Mouse (Mus musculus): ENCODE data around the gene Nprl2.
"Not testable (repeated sequence)": the region's sequence is repeated elsewhere in the genome, so short reads cannot be mapped to it uniquely, and the experiment has no call there.

Nprl2 gene

DNA sequence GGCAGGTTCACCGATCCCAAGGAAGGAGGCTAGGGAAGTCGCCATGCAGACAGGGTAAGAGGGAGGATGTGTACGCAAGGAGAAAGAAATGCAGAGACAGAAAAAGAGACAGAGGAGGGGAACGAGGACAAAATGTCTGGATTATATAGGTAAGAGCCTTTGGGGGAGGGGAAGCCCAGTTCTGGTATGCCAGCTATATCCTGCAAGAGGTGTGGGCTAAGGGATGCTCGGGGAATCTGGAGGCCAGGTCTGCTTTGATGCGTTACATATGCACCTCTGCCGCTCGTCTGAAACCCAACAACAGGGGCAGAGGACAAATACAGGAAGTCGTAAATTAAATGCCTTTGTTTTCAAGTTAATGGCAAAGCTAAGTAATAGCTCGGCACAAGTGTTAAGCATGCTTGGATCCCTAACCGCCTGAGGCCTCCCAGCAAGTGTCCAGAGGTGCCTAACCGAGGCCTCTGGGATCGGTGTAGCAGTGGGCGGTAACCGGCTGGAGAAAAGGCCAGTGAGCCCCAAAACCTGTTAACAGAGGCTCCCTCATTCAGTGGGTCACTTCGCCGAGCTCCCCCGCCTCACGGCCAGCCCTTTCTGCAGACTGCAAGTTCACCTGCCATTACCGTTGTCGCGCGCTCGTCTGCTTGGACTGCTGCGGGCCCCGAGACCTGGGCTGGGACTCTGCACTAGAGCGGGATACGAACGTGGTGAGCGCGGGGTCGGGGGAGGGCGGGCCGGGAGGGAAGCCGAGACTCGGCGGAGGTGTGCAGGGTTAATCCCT lies 11.7 kb downstream of the Nprl2 start:
- no peak for DNase-seq (ENCODE audit: inconsistent ontology term)

DNA sequence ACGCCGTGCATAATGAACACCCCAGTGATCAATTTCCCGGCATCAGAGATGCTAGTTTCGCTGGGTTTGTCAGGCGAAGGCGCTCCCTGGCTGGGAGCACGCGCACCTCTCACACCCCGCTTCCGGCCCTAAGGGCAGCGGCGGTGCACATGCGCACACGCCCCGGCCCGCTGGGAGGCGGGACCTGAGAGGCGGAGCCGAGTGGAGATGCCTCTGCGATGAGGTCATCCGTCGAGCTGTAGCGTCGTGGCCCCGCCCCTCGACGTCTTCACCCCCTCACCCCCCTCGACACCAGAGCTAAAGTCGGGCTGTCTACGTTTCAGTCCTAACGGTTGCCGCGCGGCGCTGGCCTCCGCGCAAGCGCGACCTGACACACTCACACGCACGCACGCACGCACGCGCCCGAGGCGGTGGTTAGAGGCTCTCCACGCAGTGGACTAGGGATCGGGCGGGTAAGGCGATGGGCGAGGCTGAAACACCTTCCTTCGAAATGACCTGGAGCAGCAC lies 12.3 kb downstream of the Nprl2 start:
- peak; percentile 99 for DNase-seq (ENCODE audit: inconsistent ontology term)

DNA sequence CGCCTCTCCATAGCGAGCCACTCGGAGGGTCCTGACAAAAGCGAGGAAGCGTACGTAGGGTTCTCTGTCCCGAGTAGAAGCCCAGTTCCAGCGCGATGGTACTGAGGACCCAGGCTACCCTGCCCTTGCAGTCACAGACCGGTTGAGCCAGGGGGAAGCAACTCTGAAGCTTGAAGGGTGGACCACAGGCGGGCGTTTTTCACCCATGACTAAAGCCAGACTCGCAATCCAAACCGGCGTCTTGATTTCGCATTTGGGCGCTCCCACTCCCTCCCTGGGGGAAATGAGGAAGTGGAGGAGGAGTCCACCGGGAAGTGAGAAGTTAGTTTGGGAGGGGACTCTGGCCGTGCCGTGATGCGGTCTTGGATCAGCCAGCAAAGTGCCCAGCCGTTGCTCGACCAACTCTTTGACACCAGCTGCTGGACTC lies 13.0 kb downstream of the Nprl2 start:
- peak; percentile 92 for DNase-seq (ENCODE audit: inconsistent ontology term)

DNA sequence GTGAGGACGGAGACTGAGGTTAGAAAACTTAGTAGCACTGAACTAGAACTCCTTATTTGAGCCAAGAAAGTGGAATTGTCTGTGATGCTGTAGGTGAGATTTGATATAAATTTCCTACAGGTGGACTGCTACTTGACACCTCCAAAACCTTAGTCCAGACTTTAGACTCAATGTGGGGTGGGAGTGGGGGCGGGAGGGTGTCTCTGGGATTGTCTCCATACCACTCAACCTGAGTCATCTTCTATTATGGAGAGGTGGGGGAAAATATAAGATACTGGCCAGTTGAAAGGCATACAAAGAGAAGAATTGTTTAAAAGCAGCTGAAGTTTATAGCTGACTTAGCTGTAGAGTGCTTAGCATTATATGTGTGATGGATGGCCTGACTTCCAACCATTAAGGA lies 13.7 kb downstream of the Nprl2 start:
- peak; percentile 64 for DNase-seq (ENCODE audit: inconsistent ontology term)

DNA sequence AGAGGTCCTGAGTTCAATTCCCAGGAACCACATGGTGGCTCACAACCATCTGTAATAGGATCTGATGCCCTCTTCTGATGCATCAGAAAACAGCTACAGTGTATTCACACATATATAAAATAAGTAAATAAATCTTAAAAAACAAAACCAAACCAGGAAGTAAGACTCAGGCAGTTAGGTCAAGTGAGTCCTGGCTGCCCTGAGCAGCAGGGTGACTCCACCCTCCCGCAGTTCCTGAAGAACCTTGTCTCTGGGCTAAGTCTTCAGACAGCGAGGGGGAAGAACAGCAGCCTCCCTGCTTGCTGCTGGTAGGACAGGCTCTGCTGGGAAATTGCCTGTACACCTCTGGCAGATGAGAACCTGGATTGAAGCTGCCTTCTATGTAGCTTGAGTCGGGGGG lies 14.3 kb downstream of the Nprl2 start:
- DNase-seq (ENCODE audit: inconsistent ontology term): no peak

DNA sequence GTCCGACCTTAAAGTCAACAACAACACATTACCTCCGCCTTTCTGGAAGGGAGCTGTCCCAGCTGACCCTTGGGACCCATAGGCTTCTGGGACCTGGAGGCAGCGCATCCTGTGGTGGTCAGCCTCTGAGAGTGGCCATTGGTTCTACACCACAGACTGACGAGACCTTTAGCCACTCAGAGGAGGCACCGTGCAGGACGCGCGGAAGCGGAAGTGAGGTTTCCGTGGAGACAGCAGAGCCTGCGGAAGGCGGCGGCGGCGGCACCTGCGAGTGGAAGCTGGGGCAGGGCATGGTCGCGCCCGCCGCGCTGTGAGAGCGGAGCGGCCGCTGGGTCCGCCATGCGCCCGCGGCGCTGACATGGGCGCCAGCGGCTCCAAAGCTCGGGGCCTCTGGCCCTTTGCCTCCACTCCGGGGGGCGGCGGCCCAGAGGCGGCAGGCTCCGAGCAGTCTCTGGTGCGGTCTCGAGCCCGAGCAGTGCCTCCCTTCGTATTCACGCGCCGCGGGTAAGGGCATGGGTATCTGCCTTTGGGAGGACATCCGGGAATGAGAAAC lies 21.1 kb downstream of the Nprl2 start, which contains the start of gene Tusc2:
Gene Tusc2 (plus strand): TSS at position 227 of the 553 bp plus-strand sequence.
- DNase-seq (ENCODE audit: inconsistent ontology term): peak; percentile 93

DNA sequence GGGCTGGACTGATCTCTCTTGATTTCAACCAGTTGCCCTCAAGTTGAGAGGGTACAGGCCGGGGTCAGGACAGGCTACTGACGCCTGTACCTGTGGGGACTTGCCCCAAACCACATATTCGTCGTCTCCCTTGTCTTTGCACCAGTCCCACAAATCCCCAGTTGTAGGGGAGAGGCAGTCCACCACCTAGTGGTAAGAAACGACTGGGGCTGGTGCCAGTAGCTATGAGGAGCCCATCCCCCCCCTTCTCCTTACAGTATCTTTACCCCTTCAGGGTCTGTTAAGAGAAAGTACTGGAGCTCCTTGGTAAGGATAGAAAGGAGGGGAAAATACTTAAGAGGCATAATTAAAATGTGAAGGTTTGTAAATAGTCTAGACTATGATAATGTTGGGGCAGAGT lies 23.5 kb downstream of the Nprl2 start:
- not testable (repeated sequence) for DNase-seq (ENCODE audit: inconsistent ontology term)

DNA sequence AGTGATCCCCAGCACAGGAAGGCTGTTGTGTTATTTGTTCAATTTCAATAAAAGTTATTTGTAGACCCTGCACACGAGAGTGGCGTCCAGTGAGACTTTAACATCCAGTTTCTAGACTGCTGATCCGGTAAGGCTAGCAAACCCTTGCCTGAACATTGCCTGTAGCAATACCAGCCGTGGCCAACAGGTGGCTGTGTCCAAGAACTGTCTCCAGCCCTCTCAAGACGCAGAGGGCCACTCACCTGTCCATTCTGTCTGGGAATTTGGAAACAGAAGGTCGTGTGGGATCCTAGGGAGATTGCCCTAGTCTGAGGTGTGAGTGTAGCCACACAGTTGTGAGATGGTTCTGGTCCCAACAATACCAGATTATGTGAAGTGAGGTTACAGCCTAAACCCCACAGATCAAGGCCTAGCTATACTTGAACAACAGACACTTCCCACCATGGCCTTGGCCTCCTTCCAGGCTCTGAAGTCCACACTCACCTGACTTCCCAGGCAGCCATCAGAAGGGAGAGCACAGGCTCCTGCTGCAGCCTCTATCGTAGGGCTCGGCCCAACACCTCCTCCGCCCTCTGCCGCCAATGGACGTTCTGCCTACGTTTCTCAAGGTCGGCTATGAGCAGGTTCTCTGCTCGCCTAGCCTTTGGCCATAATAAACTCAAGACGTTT lies 24.1 kb downstream of the Nprl2 start:
- DNase-seq (ENCODE audit: inconsistent ontology term): peak; percentile 43

DNA sequence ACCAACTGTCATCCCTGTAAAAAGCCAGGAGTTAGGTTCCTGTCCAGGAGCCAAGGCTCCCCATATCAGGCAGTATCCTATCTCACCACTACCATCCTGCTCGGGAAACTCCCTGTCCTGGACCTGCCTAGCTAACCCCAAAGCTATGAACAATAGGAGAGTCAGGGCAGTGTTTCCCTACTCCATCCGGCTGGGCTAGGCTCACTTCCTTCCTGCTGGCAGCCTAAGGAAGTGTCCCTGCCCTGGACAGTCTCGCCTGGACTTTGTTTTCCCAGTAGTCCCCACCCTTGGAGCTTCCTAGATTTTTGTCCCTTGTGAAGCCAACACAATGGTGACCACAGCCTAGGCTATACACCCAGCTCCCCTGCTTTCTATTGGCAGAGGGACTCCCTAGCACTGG lies 24.8 kb downstream of the Nprl2 start:
- no peak for DNase-seq (ENCODE audit: inconsistent ontology term)

DNA sequence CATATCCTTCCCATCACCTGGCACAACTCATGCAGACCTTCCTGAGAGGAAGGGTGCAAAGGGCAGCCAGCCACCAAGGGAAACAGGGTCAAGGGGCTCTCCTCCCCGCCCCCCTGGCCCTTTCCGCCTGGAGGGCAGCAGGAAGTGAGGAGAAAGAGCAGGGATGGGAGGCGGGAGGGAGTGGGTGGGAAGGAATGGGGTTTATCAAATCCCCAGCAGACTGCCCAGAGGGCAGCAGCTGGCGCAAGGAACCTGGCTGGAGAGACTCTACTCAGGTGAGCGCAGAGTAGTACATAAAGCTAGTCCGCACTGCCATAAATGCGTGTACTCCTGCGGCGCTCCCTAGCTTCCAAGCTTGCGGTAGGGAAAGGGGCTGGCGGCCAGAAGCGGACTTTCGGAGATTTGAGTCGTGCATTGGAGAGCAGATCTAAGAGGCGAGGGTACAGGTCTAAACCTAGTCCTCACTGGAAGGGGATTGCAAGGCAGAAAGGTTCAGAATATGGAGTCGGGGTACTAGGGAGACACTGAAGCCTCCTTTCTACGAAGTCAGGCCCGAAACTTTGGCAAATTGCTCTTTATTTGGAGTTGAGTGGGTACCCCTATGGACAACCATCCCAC lies 25.8 kb downstream of the Nprl2 start, which contains the start of gene Hyal2:
Gene Hyal2 (plus strand): TSS at position 244 of the 618 bp plus-strand sequence.
- DNase-seq (ENCODE audit: inconsistent ontology term): no peak

DNA sequence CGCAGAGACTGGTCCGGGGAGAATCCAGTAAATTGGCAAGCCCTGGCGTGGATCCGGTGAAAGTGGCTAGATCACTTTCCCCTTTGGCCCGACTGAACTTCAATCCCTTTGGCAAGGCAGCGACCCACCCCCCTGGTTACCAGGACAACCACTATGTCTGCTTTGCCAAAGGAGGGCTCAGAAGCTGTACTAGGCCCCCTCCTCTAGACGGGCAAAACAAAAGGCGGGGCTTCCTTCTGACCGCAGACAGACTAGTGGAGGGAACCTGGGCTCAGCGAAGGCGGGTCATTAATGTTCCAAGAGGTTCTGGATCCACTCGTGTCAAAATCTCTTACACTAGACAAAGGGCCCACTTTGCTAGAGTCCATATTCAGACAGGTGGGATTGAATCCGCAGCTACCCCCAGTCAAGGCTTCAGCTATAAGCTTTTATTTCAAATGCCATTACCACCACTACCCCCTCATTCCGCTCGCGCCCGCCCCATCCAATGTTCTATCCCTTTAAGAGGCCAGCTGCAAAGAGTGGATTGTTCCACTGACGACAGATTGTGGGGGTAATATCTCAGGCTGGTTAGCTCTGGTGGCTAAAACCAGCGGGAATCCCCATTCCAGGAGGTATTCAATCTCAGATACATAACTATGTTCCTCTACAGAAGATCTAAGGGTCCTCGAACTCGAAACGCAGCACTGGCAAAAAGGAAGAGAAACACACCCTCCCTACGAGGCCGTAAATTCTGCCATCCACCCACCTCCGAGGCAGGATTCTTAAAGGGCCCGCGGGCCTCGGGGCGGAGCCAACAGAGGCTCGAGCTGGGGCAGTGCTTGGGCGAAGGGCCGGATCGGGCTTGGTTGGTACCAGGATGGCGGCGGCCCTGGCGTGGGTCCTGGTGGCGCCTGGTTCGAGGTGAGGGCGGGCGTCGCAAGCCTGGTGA lies 26.6 kb downstream of the Nprl2 start:
- peak; percentile 93 for DNase-seq (ENCODE audit: inconsistent ontology term)

DNA sequence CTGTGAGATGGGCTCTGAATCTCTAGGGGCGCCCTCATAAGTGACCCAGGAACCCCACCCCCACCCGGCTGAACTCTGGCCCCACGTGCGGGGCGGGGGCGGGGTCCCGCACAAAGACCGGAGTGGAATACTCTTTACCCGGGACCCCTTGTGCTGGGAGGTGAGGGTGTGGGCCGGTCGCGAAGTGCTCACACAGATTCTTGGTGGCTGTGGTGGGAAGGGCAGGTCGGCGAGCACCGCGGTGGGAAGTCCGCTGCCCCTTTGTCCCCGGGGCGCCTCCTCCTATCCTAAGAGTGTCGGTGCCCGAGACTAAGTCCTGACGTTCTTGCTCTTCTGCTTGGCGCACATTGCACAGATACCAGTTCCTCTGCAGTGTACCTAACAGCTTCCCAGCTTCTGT lies 27.2 kb downstream of the Nprl2 start:
- DNase-seq (ENCODE audit: inconsistent ontology term): no peak

DNA sequence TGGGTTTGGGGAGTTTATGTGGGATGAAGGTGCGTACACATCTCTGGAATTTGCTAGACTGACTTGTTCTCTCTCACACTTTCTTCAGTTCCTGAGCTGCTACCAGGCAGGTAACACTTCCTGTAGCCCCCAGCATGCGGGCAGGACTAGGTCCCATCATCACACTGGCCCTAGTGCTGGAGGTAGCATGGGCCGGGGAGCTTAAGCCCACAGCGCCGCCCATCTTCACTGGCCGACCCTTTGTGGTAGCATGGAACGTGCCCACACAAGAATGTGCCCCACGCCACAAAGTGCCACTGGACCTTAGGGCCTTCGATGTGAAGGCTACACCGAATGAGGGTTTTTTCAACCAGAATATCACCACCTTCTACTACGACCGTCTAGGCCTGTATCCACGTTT lies 28.0 kb downstream of the Nprl2 start:
- DNase-seq (ENCODE audit: inconsistent ontology term): no peak

DNA sequence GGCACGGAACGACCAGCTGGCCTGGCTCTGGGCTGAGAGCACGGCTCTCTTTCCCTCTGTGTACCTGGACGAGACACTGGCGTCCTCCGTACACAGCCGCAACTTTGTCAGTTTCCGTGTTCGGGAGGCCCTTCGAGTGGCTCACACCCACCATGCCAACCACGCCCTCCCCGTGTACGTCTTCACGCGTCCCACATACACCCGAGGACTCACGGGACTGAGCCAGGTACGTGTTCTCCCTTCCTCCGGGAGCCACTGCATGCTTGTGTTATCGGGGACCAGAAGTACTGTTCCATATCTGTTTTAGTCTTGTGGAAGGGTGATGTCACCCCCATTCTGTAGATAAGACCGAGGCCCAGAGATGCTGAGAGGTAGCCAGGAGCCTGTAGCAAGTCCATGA lies 28.8 kb downstream of the Nprl2 start:
- no peak for DNase-seq (ENCODE audit: inconsistent ontology term)

DNA sequence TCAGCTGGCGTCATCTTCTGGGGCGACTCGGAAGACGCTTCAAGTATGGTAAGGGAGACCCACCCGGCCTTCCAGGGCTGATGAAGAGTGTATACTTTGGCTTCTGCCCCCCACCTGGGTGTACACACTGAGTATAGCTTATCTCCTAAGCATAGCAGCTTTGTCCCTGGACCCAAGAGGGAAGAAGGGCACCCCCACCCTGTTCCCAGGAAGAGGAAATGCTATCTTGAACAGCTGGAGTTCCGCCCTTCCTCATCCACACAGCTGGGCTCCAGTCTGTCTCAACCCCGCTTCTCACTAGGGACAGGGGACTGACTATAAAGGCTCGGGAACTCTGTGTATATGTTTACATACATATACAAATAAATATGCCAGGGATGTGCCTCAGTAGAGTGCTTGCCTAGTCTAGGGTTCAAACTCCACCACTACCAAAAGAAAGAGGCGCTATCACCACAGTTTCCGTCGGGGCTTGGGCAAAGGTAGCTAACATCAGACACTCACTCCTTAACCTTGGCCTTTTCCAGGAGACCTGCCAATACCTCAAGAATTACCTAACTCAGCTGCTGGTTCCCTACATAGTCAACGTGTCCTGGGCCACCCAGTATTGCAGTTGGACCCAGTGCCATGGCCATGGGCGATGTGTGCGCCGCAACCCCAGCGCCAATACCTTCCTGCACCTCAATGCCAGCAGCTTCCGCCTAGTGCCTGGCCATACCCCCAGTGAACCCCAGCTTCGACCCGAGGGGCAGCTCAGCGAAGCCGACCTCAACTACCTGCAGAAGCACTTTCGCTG lies 29.7 kb downstream of the Nprl2 start:
- no peak for DNase-seq (ENCODE audit: inconsistent ontology term)

DNA sequence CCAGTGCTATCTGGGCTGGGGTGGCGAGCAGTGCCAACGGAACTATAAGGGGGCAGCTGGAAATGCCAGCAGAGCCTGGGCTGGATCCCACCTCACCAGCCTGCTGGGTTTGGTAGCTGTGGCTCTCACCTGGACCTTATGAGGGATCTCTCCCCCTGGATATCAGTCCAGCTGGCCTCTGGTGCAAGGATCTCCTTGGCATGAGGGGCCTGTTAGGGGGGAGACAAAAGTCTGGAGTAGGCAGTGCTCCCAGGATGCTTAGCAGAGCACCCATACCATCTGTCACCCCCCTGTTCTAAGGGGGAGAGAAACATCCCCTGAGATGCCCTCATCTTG lies 30.3 kb downstream of the Nprl2 start:
- DNase-seq (ENCODE audit: inconsistent ontology term): no peak

DNA sequence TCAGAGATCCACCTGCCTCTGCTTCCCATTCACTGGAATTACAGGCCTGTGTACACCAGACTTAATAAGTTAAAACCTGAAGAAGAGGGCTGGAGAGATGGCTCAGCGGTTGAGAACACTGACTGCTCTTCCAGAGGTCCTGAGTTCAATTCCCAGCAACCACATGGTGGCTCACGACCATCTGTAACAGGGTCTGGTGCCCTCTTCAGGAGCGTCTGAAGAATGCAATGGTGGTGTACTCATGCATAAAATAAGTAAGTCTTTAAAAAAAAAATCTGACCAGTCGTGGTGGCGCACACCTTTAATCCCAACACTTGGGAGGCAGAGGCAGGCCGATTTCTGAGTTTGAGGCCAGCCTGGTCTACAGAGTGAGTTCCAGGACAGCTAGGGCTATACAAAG lies 31.7 kb downstream of the Nprl2 start:
- not testable (repeated sequence) for DNase-seq (ENCODE audit: inconsistent ontology term)

DNA sequence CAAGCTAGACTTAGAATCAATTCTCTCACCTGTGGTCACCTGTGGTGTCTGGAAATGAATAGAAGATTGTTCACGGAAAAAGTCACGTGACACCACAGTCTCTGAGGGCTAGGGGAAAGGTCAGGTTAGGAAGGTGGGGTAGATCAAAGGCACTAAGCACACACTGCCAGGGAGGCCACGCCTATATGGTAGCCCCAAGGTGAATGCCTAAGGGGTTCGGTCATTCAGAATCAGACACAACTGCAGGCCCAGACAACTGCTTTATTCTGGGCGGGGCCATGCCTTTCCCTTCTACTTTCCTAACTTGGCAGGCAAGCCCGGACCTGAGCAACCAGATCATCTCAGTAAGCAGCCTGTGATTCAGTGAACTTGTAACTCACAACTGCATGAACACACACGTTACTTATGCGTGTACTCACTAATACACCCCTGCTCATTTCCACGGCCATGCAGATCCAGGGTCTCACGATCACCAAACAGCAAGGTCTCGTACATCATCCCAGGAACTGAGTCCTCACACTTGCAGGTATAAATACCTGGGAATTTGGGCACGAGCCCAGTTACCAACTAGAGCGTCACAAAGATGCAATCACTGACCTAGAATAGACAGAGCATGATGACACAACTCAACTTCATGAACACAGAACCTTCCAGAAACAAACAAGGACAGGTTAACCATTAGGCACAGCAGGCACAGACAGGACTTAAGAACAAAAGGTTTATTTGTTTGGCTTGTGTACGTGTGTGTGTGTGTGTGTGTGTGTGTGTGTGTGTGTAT lies 33.7 kb downstream of the Nprl2 start:
- no peak for DNase-seq (ENCODE audit: inconsistent ontology term)

DNA sequence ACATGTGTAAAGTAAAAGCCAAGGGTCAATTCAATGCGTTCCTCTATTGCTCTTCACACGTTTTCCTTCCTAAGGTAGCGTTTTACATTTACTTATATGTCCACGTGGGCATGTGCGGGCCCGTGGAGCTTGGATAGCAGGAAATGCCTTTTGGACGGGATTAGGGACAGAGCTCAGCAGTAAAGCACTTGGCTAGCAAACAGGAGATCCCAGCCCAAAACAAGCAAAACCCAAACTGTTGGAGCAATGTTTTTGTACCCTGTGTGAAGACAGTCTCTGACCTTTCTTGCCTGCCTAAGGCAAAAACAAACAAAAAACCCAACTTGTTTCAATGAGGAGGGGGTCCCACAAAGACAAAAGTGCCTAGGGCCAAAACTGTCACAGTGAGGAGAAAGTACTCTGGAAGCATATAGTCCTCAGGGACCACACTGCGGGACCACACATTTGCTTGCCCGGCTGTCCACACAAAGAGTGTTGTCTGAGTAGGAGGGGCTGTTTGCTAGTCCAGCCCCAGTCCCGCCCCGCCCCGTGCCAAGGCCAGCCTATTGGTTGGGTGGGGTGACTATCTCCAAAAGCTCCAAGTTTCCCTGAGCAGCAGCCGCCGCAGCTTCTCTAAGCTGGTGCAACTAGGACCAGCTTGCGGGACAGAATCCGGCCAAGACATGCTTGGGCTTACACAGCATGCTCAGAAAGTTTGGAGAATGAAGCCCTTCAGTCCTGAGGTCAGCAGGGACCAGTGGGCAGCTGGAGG lies 34.5 kb downstream of the Nprl2 start, which contains the start of gene Hyal1:
Gene Hyal1 (plus strand): TSS at position 571 of the 751 bp plus-strand sequence.
- peak; percentile 92 for DNase-seq (ENCODE audit: inconsistent ontology term)
